7 mouse cellular contexts compared by ENCODE assay signal in the genomic region with DNA sequence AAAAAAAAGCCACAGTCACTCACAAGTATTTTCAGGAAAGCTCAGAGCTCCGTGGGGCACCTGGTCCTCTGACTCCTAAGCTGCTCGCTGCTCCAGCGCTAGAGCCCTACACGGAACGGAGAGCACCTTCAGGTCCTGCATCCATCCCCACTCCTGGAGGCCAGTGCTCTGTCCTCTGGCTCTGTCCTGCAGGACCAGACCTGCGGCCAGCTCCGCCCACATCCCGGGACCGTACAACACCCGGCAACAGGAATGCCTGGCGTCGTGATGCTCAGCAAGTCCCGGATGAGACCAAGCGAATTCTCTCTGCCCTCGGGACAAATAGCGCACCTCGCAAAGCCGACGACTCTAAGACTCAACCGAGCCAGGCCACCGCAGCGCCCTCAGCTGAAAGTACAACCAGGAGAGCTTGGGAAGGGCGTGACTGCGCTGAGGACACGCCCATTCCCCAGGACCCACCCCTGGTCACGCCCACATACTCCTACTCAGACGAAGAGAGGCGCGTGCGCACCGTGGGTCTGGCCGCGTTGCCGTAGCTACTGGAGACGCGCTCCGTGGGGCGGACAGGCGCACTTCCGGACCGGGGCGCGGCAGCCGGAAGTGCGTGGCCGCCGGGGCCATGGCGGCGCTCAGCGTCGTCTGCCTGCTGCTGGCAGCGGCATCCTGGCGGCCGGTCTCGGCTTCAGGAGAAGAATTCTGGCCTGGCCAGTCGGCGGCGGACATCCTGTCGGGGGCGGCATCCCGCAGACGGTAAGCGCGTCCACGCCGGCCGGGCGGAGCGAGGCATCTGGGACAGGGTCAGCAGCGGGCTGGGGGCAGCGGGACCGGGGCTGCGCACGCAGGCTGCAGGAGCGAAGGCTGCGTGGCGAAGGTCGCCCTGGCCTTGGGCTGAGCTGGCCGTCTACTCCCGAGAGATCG. TPM values are rescaled to one million over a fixed set of nuclear protein-coding genes. Genes with fewer than 3 reads are reported as not detected.
DNase-seq lines count a peak whose midpoint lies in the region; ATAC-seq and TF ChIP-seq lines count a peak whose summit lies in the region.

A gene (plus strand): TSS at position 515 of the 918 bp plus-strand sequence.

- peak within 1 kb of the TSS; percentile 83 for H3K4me2 ChIP-seq in intestine, postnatal 0 days (replicated peaks; ENCODE audit: low read depth)
- peak within 1 kb of the TSS; percentile 75 for H3K4me2 ChIP-seq in midbrain, embryonic 12.5 days (replicated peaks)

- peak within 1 kb of the TSS; percentile 91 for H3K27ac ChIP-seq in embryonic facial prominence, embryonic 10.5 days (replicated peaks)
- H3K27ac ChIP-seq in intestine, postnatal 0 days (ENCODE audit: low read depth, low read length) = peak within 1 kb of the TSS; percentile 86
- H3K27ac ChIP-seq in midbrain, embryonic 12.5 days (replicated peaks) = peak within 1 kb of the TSS; percentile 79
- peak within 1 kb of the TSS; percentile 43; the same call in 1 of the 2 replicates for H3K27ac ChIP-seq in small intestine, adult 2 months (ENCODE audit: insufficient read depth, low read depth, low read length)

- peak; percentile 96 for DNase-seq in adrenal gland, postnatal 10 days
- DNase-seq in embryonic facial prominence, embryonic 10.5 days (ENCODE audit: low spot score) = peak; percentile 99
- DNase-seq in gonadal fat pad, adult 2 months (ENCODE audit: low read depth) = peak; percentile 52
- peak; percentile 98 for DNase-seq in left cerebral cortex, postnatal 4 days

- no peaks in the 10 kb centered on the region for H3K9me3 ChIP-seq in embryonic facial prominence, embryonic 10.5 days
- H3K9me3 ChIP-seq in intestine, postnatal 0 days (ENCODE audit: control insufficient read depth) = no peaks in the 10 kb centered on the region
- H3K9me3 ChIP-seq in midbrain, embryonic 12.5 days = no peaks in the 10 kb centered on the region

- peak within 1 kb of the TSS; percentile 87 for H3K9ac ChIP-seq in intestine, postnatal 0 days (ENCODE audit: low read depth, low read length)
- peak within 1 kb of the TSS; percentile 72 for H3K9ac ChIP-seq in midbrain, embryonic 12.5 days (replicated peaks)

- intact Hi-C loops in left cerebral cortex, postnatal 4 days (cut with DNase I) = loop anchor here (10.0 kb wide), 1 partner anchor 424 kb away; no protein-coding TSS in a partner anchor

- peak; percentile 97 for ATAC-seq in intestine, postnatal 0 days
- peak; percentile 99 for ATAC-seq in midbrain, embryonic 12.5 days (ENCODE audit: low FRiP score, low read depth)

- peaks cover 37% of the 10 kb centered on the region for H3K36me3 ChIP-seq in embryonic facial prominence, embryonic 10.5 days (replicated peaks)
- H3K36me3 ChIP-seq in intestine, postnatal 0 days (ENCODE audit: control insufficient read depth, insufficient read depth) = peaks cover 36% of the 10 kb centered on the region
- H3K36me3 ChIP-seq in midbrain, embryonic 12.5 days = peaks cover 36% of the 10 kb centered on the region
- peaks cover 15% of the 10 kb centered on the region for H3K36me3 ChIP-seq in small intestine, adult 2 months (ENCODE audit: control insufficient read depth, insufficient read depth, low read length)

- WGBS in embryonic facial prominence, embryonic 10.5 days = under 1% methylated on average over 81 of the region's 81 CpGs
- WGBS in intestine, postnatal 0 days = under 1% methylated on average over 81 of the region's 81 CpGs
- under 1% methylated on average over 81 of the region's 81 CpGs for WGBS in midbrain, embryonic 12.5 days
- WGBS in small intestine, adult 2 months = under 1% methylated on average over 81 of the region's 81 CpGs

- TF ChIP-seq CTCF in intestine, postnatal 0 days (IDR thresholded peaks at IDR 0.05; ENCODE audit: low read depth) = peak; percentile 65
- TF ChIP-seq CTCF in small intestine, adult 2 months (IDR thresholded peaks at IDR 0.05; ENCODE audit: extremely low read depth, insufficient read length, insufficient replicate concordance, low read depth, low read length) = no peak

- H3K4me3 ChIP-seq in embryonic facial prominence, embryonic 10.5 days = peak within 1 kb of the TSS; percentile 74
- H3K4me3 ChIP-seq in intestine, postnatal 0 days (ENCODE audit: low read depth, low read length) = peak within 1 kb of the TSS; percentile 94
- peak within 1 kb of the TSS; percentile 80 for H3K4me3 ChIP-seq in midbrain, embryonic 12.5 days
- peak within 1 kb of the TSS; percentile 73 for H3K4me3 ChIP-seq in small intestine, adult 2 months (ENCODE audit: low read depth, low read length)

- TF ChIP-seq POLR2A in small intestine, adult 2 months (IDR thresholded peaks at IDR 0.05; ENCODE audit: low read depth, low read length) = peak; percentile 85

- H3K27me3 ChIP-seq in embryonic facial prominence, embryonic 10.5 days (replicated peaks; ENCODE audit: low read depth, poor library complexity, severe bottlenecking) = no peaks in the 10 kb centered on the region
- no peaks in the 10 kb centered on the region for H3K27me3 ChIP-seq in intestine, postnatal 0 days (replicated peaks; ENCODE audit: control insufficient read depth, insufficient read depth, low read length)
- no peaks in the 10 kb centered on the region for H3K27me3 ChIP-seq in midbrain, embryonic 12.5 days
- H3K27me3 ChIP-seq in small intestine, adult 2 months (ENCODE audit: control insufficient read depth, insufficient read depth, low read length) = no peaks in the 10 kb centered on the region

- H3K4me1 ChIP-seq in embryonic facial prominence, embryonic 10.5 days = peaks cover 30% of the 10 kb centered on the region
- peaks cover 7% of the 10 kb centered on the region; the same call in 1 of the 2 replicates for H3K4me1 ChIP-seq in intestine, postnatal 0 days (replicated peaks; ENCODE audit: control insufficient read depth, insufficient read depth, low read length)
- peaks cover 15% of the 10 kb centered on the region for H3K4me1 ChIP-seq in midbrain, embryonic 12.5 days
- peaks cover 7% of the 10 kb centered on the region for H3K4me1 ChIP-seq in small intestine, adult 2 months (ENCODE audit: control insufficient read depth, insufficient read depth, insufficient read length, low read length)

RNA-seq across cellular contexts. Expression of the gene that starts here (rescaled TPM):
- total RNA-seq in adrenal gland, postnatal 10 days (2021) = 10 to 100 TPM; 66.2 to 68.2 TPM
- polyA plus RNA-seq in embryonic facial prominence, embryonic 10.5 days (2016; fragmentation: Nextera tagmentation; extraction: Ambion mirVana) = 74.5 and 77.0 TPM in 2 replicates
- 54.1 and 55.7 TPM in 2 replicates for polyA plus RNA-seq in gonadal fat pad, adult 2 months (2012; rRNA removed)
- 40.4 and 42.2 TPM in 2 replicates for polyA plus RNA-seq in intestine, postnatal 0 days (2015; fragmentation: Nextera tagmentation; extraction: Ambion mirVana)
- 10 to 100 TPM; 27.7 to 31.9 TPM for total RNA-seq in left cerebral cortex, postnatal 4 days (2021)
- polyA plus RNA-seq in midbrain, embryonic 12.5 days (2016; fragmentation: Nextera tagmentation; extraction: Ambion mirVana) = 70.0 and 80.7 TPM in 2 replicates
- polyA plus RNA-seq in small intestine, adult 2 months (2012; rRNA removed) = 24.1 and 30.4 TPM in 2 replicates

Comparison
In these comparisons a context has a peak if more than half of its experiments do, and no peak if none do; other contexts are left out.
1. Peak in every context shown above with its lines: DNase-seq, ATAC-seq, H3K4me3 ChIP-seq and H3K27ac ChIP-seq.